Mouse (Mus musculus) G1E (cell line): ENCODE results near the gene Hcfc2. TPM values are rescaled to one million over a fixed set of nuclear protein-coding genes. Genes with fewer than 3 reads are reported as not detected.

ENCODE experiments used
- ATAC-seq: 2 replicates; pipeline ENCODE4 v1.8.0; 2016; ENCODE audit warnings: mild to moderate bottlenecking; ENCODE audit not compliant: insufficient number of reproducible peaks, poor library complexity, low FRiP score, severe bottlenecking; ENCODE audit errors: extremely low read depth
- DNase-seq: peaks from one replicate; pipeline ENCODE4 v3.0.0; 2012; ENCODE audit warnings: low spot score
- H3K27me3 ChIP-seq: 2 replicates; pipeline ENCODE4 v1.6.1; 2012; ENCODE audit warnings: mild to moderate bottlenecking, low read length, inconsistent platforms; ENCODE audit not compliant: insufficient read depth
- H3K36me3 ChIP-seq: replicated peaks from 2 replicates; pipeline ENCODE3; 2012; ENCODE audit warnings: mild to moderate bottlenecking, inconsistent platforms
- H3K4me1 ChIP-seq: 2 replicates; pipeline ENCODE4 v1.6.1; 2012; ENCODE audit warnings: low read depth, low read length, inconsistent platforms, mixed read lengths; ENCODE audit not compliant: insufficient read depth
- H3K4me3 ChIP-seq: 2 replicates; pipeline ENCODE4 v1.5.1; 2012; ENCODE audit warnings: low read depth, mild to moderate bottlenecking, inconsistent platforms, low read length, moderate library complexity, mixed read lengths
- H3K9me3 ChIP-seq: replicated peaks from 2 replicates; pipeline ENCODE4 v1.6.1; 2012; ENCODE audit warnings: inconsistent platforms
- CTCF ChIP-seq: IDR thresholded peaks from 2 replicates; pipeline ENCODE4 v1.5.1; 2012; ENCODE audit warnings: low read depth, low read length, inconsistent platforms, mixed read lengths
- GATA1 ChIP-seq: IDR thresholded peaks from 2 replicates; pipeline ENCODE4 v1.6.1; 2012; ENCODE audit warnings: borderline replicate concordance, low read length, inconsistent platforms, mixed read lengths
- GATA2 ChIP-seq: IDR thresholded peaks from 2 replicates; pipeline ENCODE4 v1.6.1; 2012; ENCODE audit warnings: low read depth, low read length, inconsistent platforms, borderline replicate concordance
- POLR2AphosphoS5 ChIP-seq: IDR thresholded peaks from 2 replicates; pipeline ENCODE4 v1.6.1; 2012; ENCODE audit warnings: low read depth, low read length, inconsistent platforms; ENCODE audit not compliant: insufficient replicate concordance
- TAL1 ChIP-seq: conservative IDR thresholded peaks from 2 replicates; pipeline ENCODE4 v1.6.1; 2012; ENCODE audit warnings: low read depth, low read length, inconsistent platforms, mixed read lengths
- polyA plus RNA-seq: library from polyadenylated mRNA; stranded (reverse); fragments of >175 nt; gene quantifications from 2 replicates; pipeline ENCODE4 v1.2.3, GENCODE M21; 2012
- total RNA-seq, 2 experiments: library from RNA; stranded (forward) in 1 of 2; stranded (reverse) in 1 of 2; fragments of 200-1000 nt in 1 of 2; fragments of >200 nt in 1 of 2; fragmentation: Nextera tagmentation in 1 of 2; gene quantifications; 2 replicates each; pipeline ENCODE4 v1.2.3; 2014 to 2017

Hcfc2 gene
- total and polyA plus RNA-seq, 3 experiments, result 3.6 to 75.2 (median 48.3) TPM

DNA sequence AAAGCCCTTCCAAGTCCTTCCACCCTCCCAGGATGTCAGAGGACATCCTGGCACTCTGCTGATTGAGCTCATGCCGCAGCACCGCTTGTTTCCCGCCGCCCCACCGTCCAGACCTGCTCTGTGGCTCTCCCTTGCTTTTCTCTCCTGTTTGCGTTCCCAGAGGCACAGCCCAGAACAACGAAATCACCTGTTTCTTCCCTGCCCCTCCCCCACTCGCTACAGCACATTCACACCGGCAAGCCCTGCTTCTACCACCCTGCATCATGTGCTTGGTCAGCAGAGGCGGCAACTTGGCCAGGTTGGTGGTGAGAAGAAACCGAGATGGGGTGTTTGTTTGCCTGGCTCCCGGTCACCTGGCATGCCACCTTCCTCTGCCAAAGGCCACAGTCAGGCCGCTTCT, 81.9 kb downstream of the Hcfc2 start:
- no peak for ATAC-seq
- H3K4me3 ChIP-seq, result peak overlapping the region; percentile 28; the same call in 1 of the 2 replicates

DNA sequence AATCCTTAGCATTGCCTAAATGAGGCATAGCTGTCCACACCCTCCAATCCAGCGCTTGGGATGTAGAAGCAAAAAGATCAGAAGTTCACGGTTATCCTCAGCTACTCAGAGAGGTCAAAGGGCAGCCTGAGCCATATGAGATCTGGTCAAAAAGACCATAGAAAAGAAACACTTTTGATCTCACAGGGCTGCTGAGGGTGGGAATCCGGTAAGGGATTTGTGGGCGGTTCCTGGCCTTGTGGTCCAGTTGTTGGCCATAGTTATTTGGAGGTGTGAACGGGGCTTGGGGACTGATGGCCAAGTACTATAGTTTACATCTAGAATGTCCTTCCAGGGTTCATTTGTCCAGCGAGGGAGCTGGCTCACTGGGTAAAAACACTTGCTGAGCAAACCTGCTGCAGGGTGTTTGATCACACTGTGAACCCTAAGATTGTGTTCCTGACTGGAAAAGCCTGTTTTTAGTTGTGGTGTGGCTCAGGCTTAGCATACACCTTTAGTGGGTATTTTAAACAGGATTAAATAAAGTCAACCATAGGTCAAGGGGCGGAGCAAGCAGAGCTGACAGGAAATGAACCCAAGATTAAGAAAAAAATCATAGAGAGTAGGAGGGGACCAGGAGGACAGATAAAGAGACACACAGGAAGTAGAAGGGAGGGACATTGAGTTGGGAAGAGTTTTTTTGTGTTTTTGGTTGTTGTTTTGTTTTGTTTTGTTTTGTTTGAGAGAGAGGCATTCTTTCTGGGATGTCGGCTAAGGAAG, 83.0 kb downstream of the Hcfc2 start:
- no peak for TF ChIP-seq CTCF
- no peak for TF ChIP-seq GATA2
- TF ChIP-seq GATA1, result no peak
- TF ChIP-seq POLR2AphosphoS5, result no peak
- TF ChIP-seq TAL1, result no peak
- ATAC-seq (no peak), DNase-seq (no peak)
- no peaks in the 10 kb centered on the region for H3K9me3 ChIP-seq
- 0 out of 2 replicates have a peak, but pooled peaks cover 2% of the 10 kb centered on the region for H3K27me3 ChIP-seq
- no peaks in the 10 kb centered on the region for H3K36me3 ChIP-seq
- H3K4me3 ChIP-seq, result no peak overlapping the region
- H3K4me1 ChIP-seq, result peaks cover 49% of the 10 kb centered on the region

More for the DNA sequence above, 81.9 kb downstream of the Hcfc2 start:
- TF ChIP-seq GATA1 (no peak), GATA2 (no peak), TAL1 (no peak), CTCF (no peak), POLR2AphosphoS5 (no peak)
- Histone ChIP-seq H3K9me3 (peaks cover 4% of the 10 kb centered on the region), H3K4me1 (peaks cover 51% of the 10 kb centered on the region), H3K27me3 (no peaks in the 10 kb centered on the region), H3K36me3 (no peaks in the 10 kb centered on the region)
- DNase-seq, result no peak

DNA sequence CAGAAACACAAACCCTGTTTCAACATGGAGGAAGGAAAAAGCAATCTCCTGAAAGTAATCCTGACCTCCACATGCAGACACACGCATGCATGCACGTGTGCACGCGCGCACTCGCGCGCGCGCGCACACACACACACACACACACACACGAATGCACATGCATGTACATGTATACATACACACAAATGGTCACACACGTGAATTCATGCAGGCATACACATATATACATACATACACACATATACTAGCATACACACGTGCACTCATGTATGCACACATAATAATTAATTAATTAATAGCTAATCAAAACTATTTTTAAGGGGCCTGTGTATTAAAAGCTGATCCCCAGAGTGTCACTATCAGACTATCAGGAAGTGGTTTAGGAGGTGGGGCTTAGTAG, 83.9 kb downstream of the Hcfc2 start:
- Histone ChIP-seq H3K4me3 (no peak overlapping the region), H3K9me3 (no peaks in the 10 kb centered on the region), H3K4me1 (peaks cover 49% of the 10 kb centered on the region), H3K36me3 (no peaks in the 10 kb centered on the region), H3K27me3 (0 out of 2 replicates have a peak, but pooled peaks cover 2% of the 10 kb centered on the region)
- DNase-seq (no peak), ATAC-seq (no peak)
- TF ChIP-seq GATA1 (no peak), CTCF (no peak), POLR2AphosphoS5 (no peak), TAL1 (no peak), GATA2 (no peak)

DNA sequence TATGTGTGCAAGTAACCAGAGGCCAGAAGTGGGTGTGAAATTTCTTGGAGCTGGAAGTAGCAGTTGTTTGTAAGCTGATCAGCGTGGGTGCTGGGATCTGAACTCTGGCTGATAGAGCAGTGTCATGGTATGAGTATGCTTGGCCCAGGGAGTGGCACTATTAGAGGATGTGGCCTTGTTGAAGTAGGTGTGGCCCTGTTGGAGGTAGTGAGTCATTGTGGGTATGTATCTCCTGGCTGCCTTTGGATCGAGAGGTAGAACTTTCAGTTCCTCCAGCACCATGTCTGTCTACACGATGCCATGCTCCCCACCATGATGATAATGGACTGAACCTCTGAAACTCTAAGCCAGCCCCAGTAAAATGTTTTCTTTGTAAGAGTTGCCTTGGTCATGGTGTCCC, 84.4 kb downstream of the Hcfc2 start:
- no peaks in the 10 kb centered on the region for H3K9me3 ChIP-seq
- no peaks in the 10 kb centered on the region for H3K36me3 ChIP-seq
- DNase-seq (no peak), ATAC-seq (peak; percentile 32; the same call in 1 of the 2 replicates)
- no peak overlapping the region for H3K4me3 ChIP-seq
- no peak for TF ChIP-seq GATA2
- TF ChIP-seq TAL1, result no peak
- TF ChIP-seq POLR2AphosphoS5, result no peak
- no peak for TF ChIP-seq GATA1
- H3K4me1 ChIP-seq, result peaks cover 49% of the 10 kb centered on the region
- 0 out of 2 replicates have a peak, but pooled peaks cover 2% of the 10 kb centered on the region for H3K27me3 ChIP-seq

DNA sequence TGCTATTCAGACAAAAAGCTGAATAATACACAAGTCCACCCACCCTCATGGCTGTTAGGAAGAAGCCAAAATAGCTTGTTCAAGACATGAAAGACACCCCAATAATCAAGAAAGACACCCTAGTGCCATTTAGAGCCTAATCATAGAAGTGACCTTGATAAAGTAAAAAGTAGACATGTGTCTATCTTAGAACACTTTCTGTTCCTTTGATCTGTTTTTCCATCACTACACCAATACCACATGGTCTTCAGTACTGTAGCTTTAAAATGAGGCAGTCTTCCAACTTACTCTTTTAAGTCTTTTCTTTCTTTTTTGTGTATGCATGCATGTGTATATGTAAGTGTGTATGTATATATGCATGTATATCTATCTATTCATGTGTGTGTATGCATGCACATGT, 84.9 kb downstream of the Hcfc2 start:
- DNase-seq, result no peak
- TF ChIP-seq TAL1, result no peak
- no peak for TF ChIP-seq POLR2AphosphoS5
- TF ChIP-seq GATA1, result no peak
- no peak overlapping the region for H3K4me3 ChIP-seq
- no peak for ATAC-seq
- H3K36me3 ChIP-seq, result no peaks in the 10 kb centered on the region
- peaks cover 47% of the 10 kb centered on the region for H3K4me1 ChIP-seq
- H3K9me3 ChIP-seq, result no peaks in the 10 kb centered on the region
- peaks cover 2% of the 10 kb centered on the region; the same call in 1 of the 2 replicates for H3K27me3 ChIP-seq

DNA sequence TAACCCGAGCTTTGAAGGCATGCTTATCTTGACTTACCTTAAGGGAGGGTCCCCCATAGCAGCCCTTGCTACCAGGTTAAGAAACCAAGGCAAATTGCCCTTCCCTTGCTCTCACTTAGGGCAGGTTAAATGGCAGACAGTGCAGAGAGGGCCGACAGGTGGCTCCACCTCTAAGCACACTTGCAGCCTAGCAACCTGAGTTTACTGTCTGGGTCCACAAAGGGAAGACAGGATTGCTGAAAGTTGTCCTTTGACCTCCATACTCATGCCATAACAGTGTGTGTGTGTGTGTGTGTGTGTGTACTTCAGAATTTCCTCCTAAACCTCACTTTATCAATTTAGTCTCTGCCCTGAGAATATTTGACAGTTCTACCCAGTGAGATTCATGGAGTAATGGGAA, 86.5 kb downstream of the Hcfc2 start:
- Histone ChIP-seq H3K36me3 (no peaks in the 10 kb centered on the region), H3K27me3 (peaks cover 2% of the 10 kb centered on the region; the same call in 1 of the 2 replicates), H3K4me3 (no peak overlapping the region), H3K9me3 (no peaks in the 10 kb centered on the region), H3K4me1 (peaks cover 31% of the 10 kb centered on the region)
- TF ChIP-seq GATA2 (no peak), GATA1 (no peak), POLR2AphosphoS5 (no peak), TAL1 (no peak)
- DNase-seq, result no peak
- ATAC-seq, result no peak
